Mouse (Mus musculus): Measurements from ENCODE around the gene Gm6871. TPM values are rescaled to one million over a fixed set of nuclear protein-coding genes. Genes with fewer than 3 reads are reported as not detected.
"Not testable (repeated sequence)": the region's sequence is repeated elsewhere in the genome, so short reads cannot be mapped to it uniquely, and the experiment has no call there.

Gm6871 gene
- polyA plus RNA-seq (2015; fragmentation: Nextera tagmentation; extraction: Ambion mirVana) = not detected in 2 replicates

DNA sequence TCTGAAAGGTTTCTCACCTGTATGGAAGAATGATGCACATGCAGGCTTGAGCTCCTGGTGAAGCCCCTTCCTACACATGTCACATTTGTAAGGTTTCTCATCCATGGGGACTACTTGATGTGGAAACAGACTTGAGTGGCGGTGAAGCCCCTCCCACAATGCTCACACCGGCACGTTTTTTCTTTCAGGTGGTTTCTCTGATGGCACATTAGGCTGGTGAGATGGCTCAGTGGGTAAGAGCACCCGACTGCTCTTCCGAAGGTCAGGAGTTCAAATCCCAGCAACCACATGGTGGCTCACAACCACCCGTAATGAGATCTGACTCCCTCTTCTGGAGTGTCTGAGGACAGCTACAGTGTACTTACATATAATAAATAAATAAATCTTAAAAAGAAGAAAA is at the start of gene Gm6871:
Gene Gm6871, minus strand, starts transcription at position 101 of the 400 bp plus-strand sequence.
- 88% methylated on average over 6 of the region's 6 CpGs for WGBS
- not testable (repeated sequence) for ATAC-seq (replicated peaks)

GRCm38 (mm10) chr7:41616241-41616640 is 42.8 kb upstream of the Gm6871 start:
- not testable (repeated sequence) for H3K4me2 ChIP-seq; H3K4me3 ChIP-seq; H3K27me3 ChIP-seq (replicated peaks); H3K4me1 ChIP-seq; H3K9ac ChIP-seq; H3K27ac ChIP-seq; H3K9me3 ChIP-seq; ATAC-seq (replicated peaks)
- H3K36me3 ChIP-seq (replicated peaks) = peaks cover 19% of the 10 kb centered on the region
- 96% methylated on average over 1 of the region's 1 CpGs for WGBS

More for the DNA sequence above, at the start of gene Gm6871:
- H3K4me3 ChIP-seq; H3K27ac ChIP-seq; H3K27me3 ChIP-seq (replicated peaks); H3K4me2 ChIP-seq; H3K9ac ChIP-seq; H3K36me3 ChIP-seq (replicated peaks); H3K4me1 ChIP-seq: not testable (repeated sequence)
- H3K9me3 ChIP-seq = peaks cover 11% of the 10 kb centered on the region; the same call in 1 of the 2 replicates

GRCm38 (mm10) chr7:41611654-41612053 is 38.2 kb upstream of the Gm6871 start:
- no peak overlapping the region for H3K27ac ChIP-seq
- H3K9me3 ChIP-seq = no peaks in the 10 kb centered on the region
- no peaks in the 10 kb centered on the region for H3K4me1 ChIP-seq
- ATAC-seq (replicated peaks) = no peak
- 88% methylated on average over 3 of the region's 3 CpGs for WGBS
- H3K9ac ChIP-seq = no peak overlapping the region
- H3K36me3 ChIP-seq (replicated peaks) = peaks cover 21% of the 10 kb centered on the region
- no peak overlapping the region for H3K4me3 ChIP-seq
- no peak overlapping the region for H3K4me2 ChIP-seq
- H3K27me3 ChIP-seq (replicated peaks) = no peaks in the 10 kb centered on the region

- H3K27ac ChIP-seq = 0 out of 2 replicates have a peak overlapping the region, but pooled peaks have one; percentile 79
- H3K4me2 ChIP-seq = peak overlapping the region; percentile 63
- peaks cover 22% of the 10 kb centered on the region for H3K4me1 ChIP-seq
- peak overlapping the region; percentile 75 for H3K4me3 ChIP-seq
- ATAC-seq (replicated peaks) = 0 out of 2 replicates have a peak, but pooled peaks have one; percentile 12
- no peaks in the 10 kb centered on the region for H3K27me3 ChIP-seq (replicated peaks)
- no peaks in the 10 kb centered on the region for H3K36me3 ChIP-seq (replicated peaks)
- no peaks in the 10 kb centered on the region for H3K9me3 ChIP-seq
- 15% methylated on average over 3 of the region's 3 CpGs for WGBS
- peak overlapping the region; percentile 73; the same call in 1 of the 2 replicates for H3K9ac ChIP-seq
Measured at GRCm38 (mm10) chr7:41599932-41600548, 26.6 kb upstream of the Gm6871 start.

GRCm38 (mm10) chr7:41599034-41599813 is 25.8 kb upstream of the Gm6871 start, which contains the start of gene 2610021A01Rik:
2610021A01Rik (plus strand) TSS chr7:41599230.
- peak; percentile 99 for ATAC-seq (replicated peaks)
- peak within 1 kb of the TSS; percentile 73 for H3K9ac ChIP-seq
- H3K27ac ChIP-seq = peak within 1 kb of the TSS; percentile 79
- peak within 1 kb of the TSS; percentile 63 for H3K4me2 ChIP-seq
- no peaks in the 10 kb centered on the region for H3K27me3 ChIP-seq (replicated peaks)
- no peaks in the 10 kb centered on the region for H3K36me3 ChIP-seq (replicated peaks)
- under 1% methylated on average over 41 of the region's 41 CpGs for WGBS
- no peaks in the 10 kb centered on the region for H3K9me3 ChIP-seq
- peaks cover 22% of the 10 kb centered on the region for H3K4me1 ChIP-seq
- peak within 1 kb of the TSS; percentile 75 for H3K4me3 ChIP-seq

DNA sequence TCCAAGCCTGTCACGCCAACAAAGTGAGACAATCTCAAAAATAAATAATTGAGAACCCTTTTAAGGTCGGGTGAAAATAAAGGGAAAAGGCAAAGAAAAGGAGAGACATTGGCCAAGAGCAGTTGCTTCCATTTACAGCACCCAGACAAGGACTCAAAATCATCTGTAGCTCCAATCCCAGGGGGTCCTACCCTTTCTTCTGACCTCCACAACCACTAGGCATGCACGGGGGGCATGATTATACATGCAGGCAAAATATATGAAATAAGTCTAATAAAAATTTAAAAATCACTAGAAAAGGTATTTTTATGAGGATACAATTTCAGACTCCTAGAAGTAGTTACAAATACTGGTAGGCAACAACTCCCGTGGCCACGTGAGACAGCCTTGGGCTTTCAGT is 25.2 kb upstream of the Gm6871 start:
- peaks cover 22% of the 10 kb centered on the region for H3K4me1 ChIP-seq
- peak overlapping the region; percentile 63 for H3K4me2 ChIP-seq
- peak overlapping the region; percentile 79 for H3K27ac ChIP-seq
- peak overlapping the region; percentile 49 for H3K9ac ChIP-seq
- 51% methylated on average over 5 of the region's 5 CpGs for WGBS
- peak overlapping the region; percentile 75 for H3K4me3 ChIP-seq
- H3K27me3 ChIP-seq (replicated peaks) = no peaks in the 10 kb centered on the region
- H3K9me3 ChIP-seq = no peaks in the 10 kb centered on the region
- peak; percentile 61 for ATAC-seq (replicated peaks)
- H3K36me3 ChIP-seq (replicated peaks) = no peaks in the 10 kb centered on the region

- not testable (repeated sequence) for H3K27ac ChIP-seq; H3K4me2 ChIP-seq; H3K4me1 ChIP-seq; H3K9me3 ChIP-seq; H3K27me3 ChIP-seq (replicated peaks); H3K36me3 ChIP-seq (replicated peaks); H3K9ac ChIP-seq; H3K4me3 ChIP-seq; ATAC-seq (replicated peaks)
Measured at GRCm38 (mm10) chr7:41587831-41588230, 14.4 kb upstream of the Gm6871 start.

DNA sequence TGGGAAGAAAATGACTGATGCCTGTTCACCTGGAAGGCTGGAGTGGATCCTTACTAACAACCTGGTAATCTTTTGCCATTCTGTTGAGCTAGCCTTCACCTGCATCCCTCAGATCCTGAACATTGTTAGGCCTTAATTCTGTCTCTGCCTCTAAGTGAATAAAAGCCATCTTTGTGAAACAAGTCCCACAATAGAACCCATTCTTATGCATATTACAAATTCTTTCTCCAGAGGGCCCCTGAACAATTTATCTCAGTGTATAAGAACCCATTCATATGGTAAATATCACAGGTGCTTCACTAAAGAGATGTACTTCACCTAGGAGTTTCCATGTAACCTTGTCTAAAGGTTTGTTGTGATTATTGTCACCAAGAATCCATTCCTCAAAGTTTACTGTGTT is 8.6 kb upstream of the Gm6871 start:
- Histone ChIP-seq H3K27me3 (replicated peaks) (no peaks in the 10 kb centered on the region), H3K9ac (no peak overlapping the region), H3K9me3 (no peaks in the 10 kb centered on the region), H3K4me2 (no peak overlapping the region), H3K27ac (no peak overlapping the region), H3K36me3 (replicated peaks) (no peaks in the 10 kb centered on the region), H3K4me1 (no peaks in the 10 kb centered on the region), H3K4me3 (no peak overlapping the region)
- no peak for ATAC-seq (replicated peaks)

GRCm38 (mm10) chr7:41577956-41578355 is 4.5 kb upstream of the Gm6871 start:
- WGBS = 97% methylated on average over 2 of the region's 2 CpGs
- H3K27me3 ChIP-seq (replicated peaks) = no peaks in the 10 kb centered on the region

GRCm38 (mm10) chr7:41560681-41561080 is 12.8 kb downstream of the Gm6871 start:
- H3K4me3 ChIP-seq = no peak overlapping the region
- H3K27ac ChIP-seq = no peak overlapping the region
- H3K4me2 ChIP-seq = no peak overlapping the region
- H3K9ac ChIP-seq = no peak overlapping the region
- no peaks in the 10 kb centered on the region for H3K27me3 ChIP-seq (replicated peaks)
- ATAC-seq (replicated peaks) = no peak
- no peaks in the 10 kb centered on the region for H3K36me3 ChIP-seq (replicated peaks)
- WGBS = 69% methylated on average over 8 of the region's 8 CpGs
- H3K4me1 ChIP-seq = no peaks in the 10 kb centered on the region
- H3K9me3 ChIP-seq = 0 out of 2 replicates have a peak, but pooled peaks cover 13% of the 10 kb centered on the region

More at GRCm38 (mm10) chr7:41577956-41578355, 4.5 kb upstream of the Gm6871 start:
- H3K27ac ChIP-seq = no peak overlapping the region
- H3K9me3 ChIP-seq = no peaks in the 10 kb centered on the region
- no peak overlapping the region for H3K4me3 ChIP-seq
- no peak overlapping the region for H3K4me2 ChIP-seq
- ATAC-seq (replicated peaks) = no peak
- no peaks in the 10 kb centered on the region for H3K36me3 ChIP-seq (replicated peaks)
- no peak overlapping the region for H3K9ac ChIP-seq
- H3K4me1 ChIP-seq = no peaks in the 10 kb centered on the region

- H3K36me3 ChIP-seq (replicated peaks) = no peaks in the 10 kb centered on the region
- no peaks in the 10 kb centered on the region for H3K27me3 ChIP-seq (replicated peaks)
- H3K9ac ChIP-seq = no peak overlapping the region
- no peak overlapping the region for H3K27ac ChIP-seq
- H3K4me3 ChIP-seq = no peak overlapping the region
- H3K4me2 ChIP-seq = no peak overlapping the region
- no peaks in the 10 kb centered on the region; the same call in 1 of the 2 replicates for H3K9me3 ChIP-seq
- no peak for ATAC-seq (replicated peaks)
- no peaks in the 10 kb centered on the region for H3K4me1 ChIP-seq
- 82% methylated on average over 3 of the region's 3 CpGs for WGBS
Measured at GRCm38 (mm10) chr7:41512672-41513071, 60.8 kb downstream of the Gm6871 start.

GRCm38 (mm10) chr7:41512207-41512606 is 61.3 kb downstream of the Gm6871 start:
- H3K9ac ChIP-seq = no peak overlapping the region
- no peak overlapping the region for H3K27ac ChIP-seq
- no peak overlapping the region for H3K4me3 ChIP-seq
- no peak for ATAC-seq (replicated peaks)
- no peak overlapping the region for H3K4me2 ChIP-seq
- no peaks in the 10 kb centered on the region for H3K9me3 ChIP-seq
- no peaks in the 10 kb centered on the region for H3K4me1 ChIP-seq
- WGBS = 13% methylated on average over 1 of the region's 1 CpGs
- no peaks in the 10 kb centered on the region for H3K27me3 ChIP-seq (replicated peaks)
- no peaks in the 10 kb centered on the region for H3K36me3 ChIP-seq (replicated peaks)
